Mouse (Mus musculus) gastrocnemius, postnatal 4 days (tissue): Measurements from ENCODE around the gene Ifnk. TPM values are rescaled to one million over a fixed set of nuclear protein-coding genes. Genes with fewer than 3 reads are reported as not detected.

Experiments
- DNase-seq, 2 experiments: peaks; one replicate each; pipeline ENCODE4 v3.0.0; 2021 to 2022; ENCODE audit warnings: low spot score in 2 of 2, mixed read lengths in 2 of 2
- total RNA-seq, 2 experiments: library from RNA; stranded (reverse); gene quantifications; 2 replicates each; pipeline ENCODE4 v1.2.3; 2021

Ifnk gene
- total RNA-seq, 2 experiments from 2014 or later, result not detected

GRCm38 (mm10) chr4:35187617-35188326 lies 35.9 kb downstream of the Ifnk start:
- no peak for DNase-seq

GRCm38 (mm10) chr4:35189794-35190193 lies 37.9 kb downstream of the Ifnk start:
- DNase-seq, result no peak

- DNase-seq, result no peak
These were observed 40.9 kb downstream of the Ifnk start for GRCm38 (mm10) chr4:35192725-35193124.

- DNase-seq, result no peak
These were observed 49.8 kb downstream of the Ifnk start for GRCm38 (mm10) chr4:35201700-35202099.

Other genes starting within 250 kb of the Ifnk start
- gene Mob3b, start 5.4 kb downstream of the Ifnk start, total RNA-seq, result 1 to 10 TPM; 3.1 to 4.9 TPM
- 1 to 10 TPM; 8.9 to 9.0 TPM for gene C9orf72, start 74.1 kb downstream of the Ifnk start, total RNA-seq